Mouse (Mus musculus) E14TG2a.4 (cell line): ENCODE results near the gene Trpv4.

Source experiments
- CTCF ChIP-seq: conservative IDR thresholded peaks from 2 replicates; pipeline ENCODE4 v1.5.1; 2014; ENCODE audit warnings: low read length
- POU5F1 ChIP-seq: IDR thresholded peaks from 2 replicates; pipeline ENCODE4 v1.6.1; 2014; ENCODE audit warnings: low read length, borderline replicate concordance

DNA sequence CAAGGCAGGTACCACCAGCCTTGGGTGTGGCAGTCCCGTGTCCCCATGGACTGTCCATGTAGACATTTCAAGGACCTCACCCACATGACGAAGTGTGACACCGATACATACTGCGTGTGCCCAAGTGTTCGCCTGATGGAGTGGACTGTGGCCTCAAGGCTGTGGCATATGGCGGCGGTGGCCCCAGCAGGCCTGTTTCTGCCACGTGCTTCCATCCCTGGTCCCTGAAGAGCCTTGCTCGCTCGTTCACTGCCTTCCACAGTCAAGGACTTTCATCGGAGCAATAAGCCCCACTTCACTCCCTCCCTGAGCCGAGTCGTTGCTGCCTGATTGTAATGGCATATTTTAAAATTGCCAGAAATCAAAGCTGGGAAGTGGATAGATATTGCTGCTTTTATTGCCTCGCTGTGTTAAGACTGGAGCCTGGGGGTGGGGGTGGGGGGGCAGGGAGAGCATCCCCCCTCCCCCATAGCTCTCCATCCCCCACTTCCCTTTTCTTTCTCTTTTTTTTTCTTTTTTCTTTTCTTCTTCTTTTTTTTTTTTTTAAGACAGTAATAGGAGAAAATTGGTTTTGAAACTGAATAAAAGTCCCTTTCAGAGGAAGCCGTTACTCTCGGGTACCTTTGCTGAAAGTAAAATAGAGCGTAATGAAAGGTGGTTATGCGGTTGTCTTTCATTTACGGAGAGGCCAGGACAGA lies 65.6 kb downstream of the Trpv4 start:
- TF ChIP-seq CTCF (no peak), POU5F1 (no peak)
